Mouse (Mus musculus) embryonic facial prominence, embryonic 14.5 days (tissue): ENCODE data around the gene Akap2. TPM values are rescaled to one million over a fixed set of nuclear protein-coding genes. Genes with fewer than 3 reads are reported as not detected.

ENCODE experiments used
- ATAC-seq: fragments of 200-750 bp; cut with Nextera tagmentation; 2 replicates; pipeline ENCODE4 v1.8.0; 2017; ENCODE audit warnings: low read depth, moderate number of reproducible peaks, moderate TSS enrichment
- DNase-seq: peaks from one replicate; pipeline ENCODE4 v3.0.0-alpha.2; 2015; ENCODE audit warnings: low spot score
- H3K27ac ChIP-seq: fragments of 300-500 bp; sonication (generic); replicated peaks from 2 replicates; pipeline ENCODE4 v1.5.1; 2014; ENCODE audit warnings: low read depth, mild to moderate bottlenecking, low read length, moderate library complexity
- H3K27me3 ChIP-seq: fragments of 300-500 bp; sonication (generic); replicated peaks from 2 replicates; pipeline ENCODE4 v1.6.1; 2014; ENCODE audit warnings: low read length; ENCODE audit not compliant: control insufficient read depth, insufficient read depth
- H3K36me3 ChIP-seq: fragments of 300-500 bp; sonication (generic); 2 replicates; pipeline ENCODE4 v1.6.1; 2014; ENCODE audit warnings: low read length, mixed read lengths; ENCODE audit not compliant: control insufficient read depth, insufficient read depth
- H3K4me1 ChIP-seq: fragments of 300-500 bp; sonication (generic); 2 replicates; pipeline ENCODE4 v1.6.1; 2014; ENCODE audit warnings: antibody characterized with exemption, low read length; ENCODE audit not compliant: control insufficient read depth, insufficient read depth
- H3K4me2 ChIP-seq: fragments of 300-500 bp; sonication (generic); 2 replicates; pipeline ENCODE4 v1.6.1; 2014; ENCODE audit warnings: low read depth, mild to moderate bottlenecking, low read length, moderate library complexity, mixed read lengths
- H3K4me3 ChIP-seq: fragments of 300-500 bp; sonication (generic); 2 replicates; pipeline ENCODE4 v1.5.1; 2014; ENCODE audit warnings: low read depth, mild to moderate bottlenecking, low read length
- H3K9ac ChIP-seq: fragments of 300-500 bp; sonication (generic); 2 replicates; pipeline ENCODE4 v1.6.1; 2014; ENCODE audit warnings: low read depth, mild to moderate bottlenecking, low read length, moderate library complexity, mixed read lengths
- H3K9me3 ChIP-seq: fragments of 300-500 bp; sonication (generic); 2 replicates; pipeline ENCODE4 v1.6.1; 2016; ENCODE audit warnings: low read length; ENCODE audit not compliant: control insufficient read depth
- WGBS: fragments of 180-500 bp; shearing (Covaris S2); extraction: QIAGEN DNeasy Blood & Tissue Kit; methylation state at CpG from one replicate; pipeline ENCODE4 v1.1.7; 2014; 5-methylcytosine and 5-hydroxymethylcytosine counted together
- polyA plus RNA-seq: library from polyadenylated mRNA; unstranded; fragments of >200 nt; fragmentation: Nextera tagmentation; extraction: Ambion mirVana; gene quantifications from 2 replicates; pipeline ENCODE4 v1.2.1, GENCODE M21; 2014

The Akap2 gene
- polyA plus RNA-seq, 1 experiment from 2014 or later: 24.9 TPM

- Histone ChIP-seq H3K9ac (no peak overlapping the region), H3K4me2 (no peak overlapping the region), H3K27me3 (no peaks in the 10 kb centered on the region), H3K36me3 (no peaks in the 10 kb centered on the region), H3K4me1 (no peaks in the 10 kb centered on the region; the same call in 1 of the 2 replicates), H3K27ac (no peak overlapping the region), H3K9me3 (no peaks in the 10 kb centered on the region), H3K4me3 (no peak overlapping the region)
- WGBS: 4% methylated on average over 5 of the region's 5 CpGs
- DNase-seq: peak; percentile 63
- peak; percentile 66 for ATAC-seq
Observed at GRCm38 (mm10) chr4:57904211-57904610, 186.8 kb downstream of the Akap2 start.

GRCm38 (mm10) chr4:57904638-57905037, 187.2 kb downstream of the Akap2 start:
- 28% methylated on average over 9 of the region's 9 CpGs for WGBS
- Histone ChIP-seq H3K27me3 (no peaks in the 10 kb centered on the region), H3K9ac (no peak overlapping the region), H3K9me3 (no peaks in the 10 kb centered on the region), H3K4me3 (no peak overlapping the region), H3K27ac (no peak overlapping the region), H3K36me3 (no peaks in the 10 kb centered on the region), H3K4me1 (no peaks in the 10 kb centered on the region; the same call in 1 of the 2 replicates), H3K4me2 (no peak overlapping the region)
- ATAC-seq (peak; percentile 9; the same call in 1 of the 2 replicates), DNase-seq (no peak)

- Histone ChIP-seq H3K36me3 (no peaks in the 10 kb centered on the region), H3K4me2 (no peak overlapping the region), H3K27ac (no peak overlapping the region), H3K27me3 (no peaks in the 10 kb centered on the region), H3K9me3 (no peaks in the 10 kb centered on the region), H3K4me1 (no peaks in the 10 kb centered on the region; the same call in 1 of the 2 replicates), H3K4me3 (no peak overlapping the region), H3K9ac (no peak overlapping the region)
- DNase-seq: peak; percentile 57
- 33% methylated on average over 2 of the region's 2 CpGs for WGBS
- no peak for ATAC-seq
Observed at GRCm38 (mm10) chr4:57906708-57907107, 189.3 kb downstream of the Akap2 start.

GRCm38 (mm10) chr4:57908860-57909259, 191.4 kb downstream of the Akap2 start:
- no peak overlapping the region for H3K9ac ChIP-seq
- H3K4me3 ChIP-seq: no peak overlapping the region
- no peaks in the 10 kb centered on the region; the same call in 1 of the 2 replicates for H3K4me1 ChIP-seq
- H3K36me3 ChIP-seq: no peaks in the 10 kb centered on the region
- no peaks in the 10 kb centered on the region for H3K9me3 ChIP-seq
- no peak overlapping the region for H3K4me2 ChIP-seq
- no peaks in the 10 kb centered on the region for H3K27me3 ChIP-seq
- 63% methylated on average over 6 of the region's 6 CpGs for WGBS
- no peak overlapping the region for H3K27ac ChIP-seq
- DNase-seq (no peak), ATAC-seq (no peak)

GRCm38 (mm10) chr4:57913021-57913420, 195.6 kb downstream of the Akap2 start:
- ATAC-seq (no peak), DNase-seq (no peak)
- Histone ChIP-seq H3K4me3 (no peak overlapping the region), H3K36me3 (no peaks in the 10 kb centered on the region), H3K27ac (no peak overlapping the region), H3K4me1 (peaks cover 26% of the 10 kb centered on the region), H3K27me3 (0 out of 2 replicates have a peak, but pooled peaks cover 5% of the 10 kb centered on the region), H3K9ac (no peak overlapping the region), H3K9me3 (no peaks in the 10 kb centered on the region), H3K4me2 (no peak overlapping the region)

- H3K4me1 ChIP-seq: peaks cover 26% of the 10 kb centered on the region
- H3K27me3 ChIP-seq: 0 out of 2 replicates have a peak, but pooled peaks cover 5% of the 10 kb centered on the region
- H3K4me2 ChIP-seq: peak overlapping the region; percentile 39; the same call in 1 of the 2 replicates
- no peaks in the 10 kb centered on the region for H3K36me3 ChIP-seq
- no peak overlapping the region for H3K4me3 ChIP-seq
- 48% methylated on average over 10 of the region's 10 CpGs for WGBS
- no peaks in the 10 kb centered on the region for H3K9me3 ChIP-seq
- no peak overlapping the region for H3K9ac ChIP-seq
- ATAC-seq: no peak
- no peak for DNase-seq
- H3K27ac ChIP-seq: no peak overlapping the region
Observed at GRCm38 (mm10) chr4:57914193-57915190, 197.0 kb downstream of the Akap2 start.

- no peaks in the 10 kb centered on the region for H3K9me3 ChIP-seq
- H3K27me3 ChIP-seq: 0 out of 2 replicates have a peak, but pooled peaks cover 5% of the 10 kb centered on the region
- DNase-seq: peak; percentile 42
- H3K27ac ChIP-seq: no peak overlapping the region
- H3K4me2 ChIP-seq: peak overlapping the region; percentile 39
- no peak overlapping the region for H3K9ac ChIP-seq
- no peaks in the 10 kb centered on the region for H3K36me3 ChIP-seq
- WGBS: 40% methylated on average over 17 of the region's 17 CpGs
- peak overlapping the region; percentile 14; the same call in 1 of the 2 replicates for H3K4me3 ChIP-seq
- H3K4me1 ChIP-seq: peaks cover 32% of the 10 kb centered on the region
- ATAC-seq: peak; percentile 41; the same call in 1 of the 2 replicates
Observed at GRCm38 (mm10) chr4:57915216-57915965, 197.9 kb downstream of the Akap2 start.

- no peaks in the 10 kb centered on the region for H3K9me3 ChIP-seq
- H3K27ac ChIP-seq: no peak within 1 kb of the TSS
- H3K4me2 ChIP-seq: peak within 1 kb of the TSS; percentile 39
- no peaks in the 10 kb centered on the region for H3K36me3 ChIP-seq
- H3K27me3 ChIP-seq: 0 out of 2 replicates have a peak, but pooled peaks cover 5% of the 10 kb centered on the region
- peaks cover 32% of the 10 kb centered on the region for H3K4me1 ChIP-seq
- DNase-seq (peak; percentile 69), ATAC-seq (peak; percentile 20; the same call in 1 of the 2 replicates)
- WGBS: 15% methylated on average over 9 of the region's 9 CpGs
- H3K9ac ChIP-seq: no peak within 1 kb of the TSS
- peak within 1 kb of the TSS; percentile 14; the same call in 1 of the 2 replicates for H3K4me3 ChIP-seq
Observed at GRCm38 (mm10) chr4:57916201-57916661, 198.8 kb downstream of the Akap2 start, which contains the start of gene D630039A03Rik. Gene D630039A03Rik, minus strand, starts transcription at chr4:57916297.
